Mouse (Mus musculus) frontal cortex, postnatal 36 days (tissue): ENCODE results near the gene Rpf1.

Experiments used
- DNase-seq, 2 experiments: peaks; one replicate each; pipeline ENCODE4 v3.0.0; 2022; ENCODE audit warnings: low spot score in 2 of 2

Gene Rpf1

GRCm38 (mm10) chr3:146520798-146521651 lies at the start of gene Rpf1:
TSS of gene Rpf1 (minus strand) at chr3:146521429.
- peak; percentile 92 to 95 for DNase-seq

GRCm38 (mm10) chr3:146570939-146571338 lies 49.7 kb upstream of the Rpf1 start:
- DNase-seq, result no peak

- DNase-seq, result no peak
These were observed 49.0 kb upstream of the Rpf1 start, which contains the start of gene Uox for GRCm38 (mm10) chr3:146570148-146570782. TSS of gene Uox (plus strand) at chr3:146570426.

- no peak for DNase-seq
These were observed 48.4 kb upstream of the Rpf1 start for GRCm38 (mm10) chr3:146569594-146569993.

- peak; percentile 18 to 39 for DNase-seq
These were observed 46.8 kb upstream of the Rpf1 start for GRCm38 (mm10) chr3:146567884-146568530.

GRCm38 (mm10) chr3:146567366-146567765 lies 46.1 kb upstream of the Rpf1 start:
- no peak for DNase-seq

- DNase-seq, result no peak
These were observed 43.8 kb upstream of the Rpf1 start for GRCm38 (mm10) chr3:146565065-146565411.

- DNase-seq, result peak; percentile 82 to 90
These were observed 43.2 kb upstream of the Rpf1 start for GRCm38 (mm10) chr3:146564268-146565064.

- DNase-seq, result no peak
These were observed 41.7 kb upstream of the Rpf1 start for GRCm38 (mm10) chr3:146562936-146563335.

- peak; percentile 6 to 20 for DNase-seq
These were observed 36.3 kb upstream of the Rpf1 start for GRCm38 (mm10) chr3:146557507-146557906.

- DNase-seq, result no peak
These were observed 35.3 kb upstream of the Rpf1 start for GRCm38 (mm10) chr3:146556567-146556966.

GRCm38 (mm10) chr3:146554816-146555215 lies 33.6 kb upstream of the Rpf1 start:
- no peak for DNase-seq

GRCm38 (mm10) chr3:146543632-146544031 lies 22.4 kb upstream of the Rpf1 start:
- no peak for DNase-seq

- no peak for DNase-seq
These were observed 19.5 kb upstream of the Rpf1 start for GRCm38 (mm10) chr3:146540521-146541273.

- DNase-seq, result no peak
These were observed 13.8 kb upstream of the Rpf1 start for GRCm38 (mm10) chr3:146534986-146535385.

- DNase-seq, result no peak
These were observed 7.1 kb upstream of the Rpf1 start for GRCm38 (mm10) chr3:146528335-146528734.

GRCm38 (mm10) chr3:146521652-146522020 lies 407 bp upstream of the Rpf1 start:
- DNase-seq, result no peak

GRCm38 (mm10) chr3:146520226-146520797 lies 917 bp downstream of the Rpf1 start:
- DNase-seq, result peak in 1 of 2 experiments; percentile 50

GRCm38 (mm10) chr3:146506711-146507110 lies 14.5 kb downstream of the Rpf1 start:
- DNase-seq, result no peak

GRCm38 (mm10) chr3:146501601-146502123 lies 19.6 kb downstream of the Rpf1 start:
- DNase-seq, result no peak
